Mouse (Mus musculus) left cerebral cortex, adult 2 months (tissue): ENCODE measurements around the gene Ybx2. TPM values are rescaled to one million over a fixed set of nuclear protein-coding genes. Genes with fewer than 3 reads are reported as not detected.
"Not testable (repeated sequence)": the region's sequence is repeated elsewhere in the genome, so short reads cannot be mapped to it uniquely, and the experiment has no call there.

Source experiments
- DNase-seq, 2 experiments: peaks; one replicate each; pipeline ENCODE4 v3.0.0; 2021 to 2022; ENCODE audit warnings: low spot score in 2 of 2, mixed read lengths in 1 of 2; ENCODE audit errors: extremely low spot score in 1 of 2
- H3K27ac ChIP-seq: fragments of 200-600 bp; 2 replicates; pipeline ENCODE4 v1.8.1; 2022
- H3K4me3 ChIP-seq: fragments of 200-600 bp; 2 replicates; pipeline ENCODE4 v1.8.1; 2022
- CTCF ChIP-seq: fragments of 200-600 bp; IDR thresholded peaks from 2 replicates; pipeline ENCODE4 v1.8.1; 2022; ENCODE audit warnings: antibody characterized with exemption, mild to moderate bottlenecking, moderate library complexity
- intact Hi-C: fragments of 180-260 bp; cut with DNase I; formaldehyde crosslinking; loops from one replicate; pipeline ENCODE4 v1.15.1; 2025
- total RNA-seq, 2 experiments: library from RNA; stranded (reverse); gene quantifications; 2 replicates each; pipeline ENCODE4 v1.2.3; 2021

The Ybx2 gene
- total RNA-seq, 2 experiments from 2014 or later, result 9.9 to 10.0 TPM

DNA sequence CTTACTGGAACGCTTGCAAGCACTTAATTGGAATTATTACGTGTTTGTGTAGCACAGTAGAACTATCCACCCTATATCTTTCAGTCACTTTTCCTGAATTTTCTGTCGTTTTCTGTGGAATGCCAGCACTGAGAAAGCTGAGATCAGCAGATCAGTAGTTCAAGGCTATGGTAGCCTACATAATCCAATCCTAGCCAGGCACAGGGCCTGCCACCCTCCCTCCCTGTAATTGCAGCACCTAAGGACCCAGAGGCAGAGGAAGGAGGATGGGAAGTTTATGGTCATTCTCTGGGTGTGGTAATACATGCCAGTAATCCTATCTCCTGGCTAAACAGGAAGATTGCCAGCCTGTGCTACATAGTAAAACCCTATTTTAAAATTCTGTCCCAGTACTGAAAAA is 12.8 kb upstream of the Ybx2 start:
- DNase-seq, result no peak
- Histone ChIP-seq H3K27ac (peak overlapping the region; percentile 77), H3K4me3 (no peak overlapping the region)
- intact Hi-C loops, result no loop called here
- TF ChIP-seq CTCF, result no peak

- no peak; the same call in 1 of the 2 replicates for TF ChIP-seq CTCF
- intact Hi-C loops, result no loop called here
Measured at GRCm38 (mm10) chr11:69927501-69927900, 8.1 kb upstream of the Ybx2 start.

GRCm38 (mm10) chr11:69929712-69930111 is 5.9 kb upstream of the Ybx2 start:
- Histone ChIP-seq H3K4me3 (no peak overlapping the region), H3K27ac (no peak overlapping the region)
- intact Hi-C loops, result loop anchor here (5.0 kb wide), 1 partner anchor 128 kb away; no protein-coding TSS in a partner anchor
- no peak for DNase-seq
- TF ChIP-seq CTCF, result no peak

More at GRCm38 (mm10) chr11:69927501-69927900, 8.1 kb upstream of the Ybx2 start:
- DNase-seq, result no peak
- Histone ChIP-seq H3K4me3 (no peak overlapping the region), H3K27ac (no peak overlapping the region)

DNA sequence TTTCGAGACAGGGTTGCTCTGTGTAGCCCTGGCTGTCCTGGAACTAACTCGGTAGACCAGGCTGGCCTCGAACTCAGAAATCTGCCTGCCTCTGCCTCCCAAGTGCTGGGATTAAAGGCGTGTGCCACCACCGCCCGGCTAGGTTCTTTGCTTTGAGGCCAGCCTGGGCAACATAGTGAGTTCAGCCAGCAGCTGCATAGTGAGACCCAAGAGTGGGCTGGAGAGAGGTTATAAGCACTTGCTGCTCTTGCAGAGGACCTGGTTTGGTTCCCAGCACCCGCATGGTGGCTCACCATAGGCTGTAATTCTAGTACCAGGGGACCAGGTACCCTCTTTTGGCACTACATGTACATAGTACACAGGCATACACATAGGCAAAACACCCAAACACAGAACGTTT is 5.4 kb upstream of the Ybx2 start:
- H3K27ac ChIP-seq, DNase-seq, H3K4me3 ChIP-seq: not testable (repeated sequence)
- intact Hi-C loops, result loop anchor here (5.0 kb wide), 1 partner anchor 127 kb away; no protein-coding TSS in a partner anchor

DNA sequence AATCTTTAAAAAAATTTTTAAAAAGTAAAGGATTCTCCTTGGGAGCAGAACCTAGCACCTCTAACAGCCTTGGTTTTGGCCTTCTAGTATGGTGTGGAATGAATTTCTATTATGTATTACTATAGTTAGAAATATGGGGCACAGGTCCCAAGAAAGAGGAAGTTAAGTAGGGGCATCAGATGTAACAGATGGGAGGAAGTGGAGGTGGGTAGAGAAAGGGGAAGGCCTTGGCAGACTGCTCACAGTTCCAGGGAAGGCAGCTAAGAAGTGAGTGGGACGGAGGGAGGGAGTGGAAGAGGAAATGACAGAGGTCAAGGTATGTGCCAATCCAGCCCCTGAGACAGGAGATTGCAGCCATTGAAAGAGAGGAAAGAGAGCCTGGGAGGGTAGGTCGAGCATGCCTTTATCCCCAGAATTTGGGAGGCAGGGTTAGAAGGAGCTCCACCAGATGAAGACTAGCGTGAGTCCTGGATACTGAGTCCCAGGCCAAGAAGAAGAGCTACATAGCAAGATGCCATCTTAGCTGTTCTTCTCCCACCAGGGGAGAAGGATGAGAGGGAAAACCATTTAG is 4.5 kb upstream of the Ybx2 start:
- no peak overlapping the region for H3K27ac ChIP-seq
- no peak overlapping the region for H3K4me3 ChIP-seq
- intact Hi-C loops, result loop anchor here (5.0 kb wide), 1 partner anchor 126 kb away; no protein-coding TSS in a partner anchor
- DNase-seq, result no peak
- TF ChIP-seq CTCF, result no peak

DNA sequence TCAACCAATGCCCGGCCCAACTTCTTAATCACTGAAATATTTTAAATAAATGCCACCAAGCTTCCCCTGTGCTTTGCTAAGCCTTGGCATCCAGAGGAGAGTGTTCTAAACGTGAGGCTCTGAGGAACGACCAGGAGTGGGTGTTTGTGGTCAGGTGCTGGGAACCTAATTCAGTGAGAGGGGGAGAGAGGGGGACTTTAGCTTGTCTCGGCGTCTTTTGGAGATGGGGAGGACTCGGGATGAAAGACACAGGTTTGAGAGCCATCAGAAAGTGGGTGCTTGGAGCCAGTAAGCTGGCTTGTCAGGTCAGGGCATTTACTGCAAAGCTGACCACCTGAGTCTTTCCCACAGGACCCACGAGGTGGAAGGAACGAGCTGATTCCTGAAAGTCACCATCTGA is 3.8 kb upstream of the Ybx2 start:
- no peak for TF ChIP-seq CTCF
- H3K4me3 ChIP-seq, result no peak overlapping the region
- no peak for DNase-seq
- intact Hi-C loops, result loop anchor here (5.0 kb wide), 1 partner anchor 126 kb away; no protein-coding TSS in a partner anchor
- H3K27ac ChIP-seq, result no peak overlapping the region

DNA sequence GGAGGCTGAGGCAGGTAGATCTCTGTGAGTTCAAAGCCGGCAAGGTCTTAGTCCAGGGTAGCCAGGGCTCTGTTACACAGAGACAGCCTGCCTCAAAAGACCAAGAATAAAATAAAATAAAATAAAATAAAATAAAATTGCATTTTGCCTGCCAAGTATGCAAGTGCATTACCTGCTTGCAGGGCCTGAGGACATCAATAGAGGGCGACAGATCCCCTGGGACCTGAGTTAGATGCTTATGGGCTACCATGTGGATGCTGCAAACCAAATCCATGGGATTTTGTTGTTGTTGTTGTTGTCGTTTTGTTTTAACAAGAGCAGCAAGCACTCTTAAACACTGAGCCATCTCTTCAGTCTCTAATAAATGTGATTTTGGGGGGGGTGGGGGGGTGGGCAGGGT is 3.3 kb upstream of the Ybx2 start:
- DNase-seq, result no peak
- Histone ChIP-seq H3K27ac (no peak overlapping the region), H3K4me3 (no peak overlapping the region)
- peak; percentile 42 for TF ChIP-seq CTCF
- intact Hi-C loops, result loop anchor here (5.0 kb wide), 1 partner anchor 125 kb away; no protein-coding TSS in a partner anchor

- no peak for TF ChIP-seq CTCF
- no peak for DNase-seq
- H3K4me3 ChIP-seq, result no peak overlapping the region
- no peak overlapping the region for H3K27ac ChIP-seq
- intact Hi-C loops, result loop anchor here (5.0 kb wide), 1 partner anchor 124 kb away; no protein-coding TSS in a partner anchor
Measured at GRCm38 (mm10) chr11:69933066-69933465, 2.5 kb upstream of the Ybx2 start.

DNA sequence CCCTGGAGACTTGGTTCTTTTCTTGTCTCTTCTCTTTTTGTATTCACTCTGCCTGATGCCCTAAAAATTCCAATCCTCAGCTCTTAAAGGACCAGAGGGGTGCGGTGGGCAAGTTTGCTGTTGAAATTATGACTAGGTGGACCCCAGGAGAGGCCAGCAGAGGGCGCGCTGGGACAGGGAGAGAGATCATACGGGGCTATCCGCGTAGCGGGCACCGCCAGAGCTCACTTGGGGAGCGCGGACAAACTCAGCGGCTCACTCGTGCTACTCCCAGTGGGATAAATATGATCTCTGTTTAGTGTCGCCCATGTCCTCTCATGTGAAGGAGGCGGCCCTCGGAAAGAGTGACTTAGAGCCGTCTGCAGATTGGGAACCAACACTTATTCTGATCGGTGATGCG is 1.4 kb upstream of the Ybx2 start:
- TF ChIP-seq CTCF, result peak; percentile 91
- Histone ChIP-seq H3K4me3 (no peak overlapping the region), H3K27ac (no peak overlapping the region)
- DNase-seq, result peak; percentile 80 to 93
- intact Hi-C loops, result loop anchor here (1.0 to 5.0 kb wide), 4 partner anchors 15 to 279 kb away; partner anchors contain the start of genes Ctdnep1 and Slc16a11

DNA sequence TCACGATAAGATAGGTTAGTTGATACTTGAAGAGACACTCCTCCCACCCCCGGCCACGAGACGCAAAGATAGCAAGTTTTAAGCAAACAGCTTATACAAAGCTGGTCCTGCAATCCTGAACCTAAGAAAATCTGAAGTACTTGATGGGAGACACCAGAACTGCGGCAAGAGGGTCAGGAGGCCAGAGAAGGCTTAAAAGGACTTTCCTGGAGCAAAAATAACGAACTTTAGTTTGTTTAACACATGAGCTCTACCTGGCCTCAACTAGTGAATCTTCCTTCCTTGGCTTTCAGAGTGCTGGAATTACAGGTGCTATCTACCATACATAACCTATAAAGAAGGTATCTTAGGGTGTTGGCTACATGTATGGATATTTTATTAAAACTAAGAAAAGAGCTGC is 915 bp upstream of the Ybx2 start:
- TF ChIP-seq CTCF, result no peak
- no peak overlapping the region for H3K27ac ChIP-seq
- intact Hi-C loops, result loop anchor here (1.0 to 5.0 kb wide), 4 partner anchors 15 to 278 kb away; partner anchors contain the start of genes Ctdnep1 and Slc16a11
- DNase-seq, result no peak
- H3K4me3 ChIP-seq, result no peak overlapping the region

GRCm38 (mm10) chr11:69936156-69936555 is 560 bp downstream of the Ybx2 start:
- H3K27ac ChIP-seq, result no peak overlapping the region
- DNase-seq, result no peak
- intact Hi-C loops, result no loop called here
- H3K4me3 ChIP-seq, result peak overlapping the region; percentile 47
- TF ChIP-seq CTCF, result no peak

- no peak overlapping the region for H3K4me3 ChIP-seq
- no peak overlapping the region for H3K27ac ChIP-seq
- DNase-seq, result no peak
- intact Hi-C loops, result no loop called here
- no peak for TF ChIP-seq CTCF
Measured at GRCm38 (mm10) chr11:69936714-69937347, 1.2 kb downstream of the Ybx2 start.
